Mouse (Mus musculus) heart, adult 2 months (tissue): ENCODE results near the gene Smtnl1.

Experiments
- CTCF ChIP-seq: fragments of 200-600 bp; IDR thresholded peaks from 2 replicates; pipeline ENCODE4 v1.8.1; 2022; ENCODE audit warnings: antibody characterized with exemption, mild to moderate bottlenecking, moderate library complexity
- POLR2A ChIP-seq: fragments of 200-500 bp; IDR thresholded peaks from 2 replicates; pipeline ENCODE4 v1.6.1; 2011; ENCODE audit warnings: mild to moderate bottlenecking, low read depth, low read length, control low read depth; ENCODE audit not compliant: insufficient read depth

- TF ChIP-seq CTCF = no peak
- TF ChIP-seq POLR2A = no peak
These were observed 21.2 kb upstream of the Smtnl1 start for GRCm38 (mm10) chr2:84843654-84844053.
